Mouse (Mus musculus) stomach, postnatal 0 days (tissue): ENCODE results near the gene Gabpb2.

Experiments used
- CTCF ChIP-seq: IDR thresholded peaks from 2 replicates; pipeline ENCODE4 v1.5.1; 2016; ENCODE audit warnings: antibody characterized with exemption, low read depth, mild to moderate bottlenecking, moderate library complexity
- EP300 ChIP-seq: optimal IDR thresholded peaks from 2 replicates; pipeline ENCODE3; 2016; ENCODE audit warnings: antibody characterized with exemption

DNA sequence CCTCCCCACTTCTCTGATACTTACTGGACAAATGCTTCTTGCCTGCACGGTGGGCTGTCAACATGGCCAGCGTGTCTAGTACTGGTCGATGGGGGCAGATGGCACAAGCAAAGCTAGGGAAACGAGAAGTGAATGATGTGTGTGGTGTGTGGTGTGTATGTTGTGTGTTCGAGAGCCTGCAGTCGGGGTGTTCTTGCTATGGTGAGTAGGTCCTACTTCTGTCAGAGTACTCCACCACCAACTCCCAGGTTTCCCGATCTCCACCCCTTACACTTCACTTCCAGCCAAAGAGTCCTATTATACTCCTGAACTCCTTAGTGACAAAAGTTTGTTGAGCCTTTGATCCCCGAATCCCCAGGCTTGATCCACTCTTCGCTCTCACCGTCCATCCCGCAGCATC, 84.5 kb downstream of the Gabpb2 start:
- TF ChIP-seq CTCF: no peak
- no peak for TF ChIP-seq EP300
